Mouse (Mus musculus) brain, embryonic 14.5 days (tissue): Measurements from ENCODE around the gene Spem2.

Experiments used
- CTCF ChIP-seq: fragments of 200-500 bp; IDR thresholded peaks from 2 replicates; pipeline ENCODE4 v1.5.1; 2012; ENCODE audit warnings: inconsistent platforms, mild to moderate bottlenecking, moderate library complexity, borderline replicate concordance; ENCODE audit not compliant: insufficient read depth, insufficient read length; ENCODE audit errors: extremely low read depth
- POLR2A ChIP-seq: fragments of 200-500 bp; IDR thresholded peaks from 2 replicates; pipeline ENCODE4 v1.6.1; 2012; ENCODE audit warnings: mild to moderate bottlenecking, inconsistent platforms, borderline replicate concordance; ENCODE audit not compliant: poor library complexity, insufficient read depth, insufficient read length, severe bottlenecking; ENCODE audit errors: extremely low read depth

DNA sequence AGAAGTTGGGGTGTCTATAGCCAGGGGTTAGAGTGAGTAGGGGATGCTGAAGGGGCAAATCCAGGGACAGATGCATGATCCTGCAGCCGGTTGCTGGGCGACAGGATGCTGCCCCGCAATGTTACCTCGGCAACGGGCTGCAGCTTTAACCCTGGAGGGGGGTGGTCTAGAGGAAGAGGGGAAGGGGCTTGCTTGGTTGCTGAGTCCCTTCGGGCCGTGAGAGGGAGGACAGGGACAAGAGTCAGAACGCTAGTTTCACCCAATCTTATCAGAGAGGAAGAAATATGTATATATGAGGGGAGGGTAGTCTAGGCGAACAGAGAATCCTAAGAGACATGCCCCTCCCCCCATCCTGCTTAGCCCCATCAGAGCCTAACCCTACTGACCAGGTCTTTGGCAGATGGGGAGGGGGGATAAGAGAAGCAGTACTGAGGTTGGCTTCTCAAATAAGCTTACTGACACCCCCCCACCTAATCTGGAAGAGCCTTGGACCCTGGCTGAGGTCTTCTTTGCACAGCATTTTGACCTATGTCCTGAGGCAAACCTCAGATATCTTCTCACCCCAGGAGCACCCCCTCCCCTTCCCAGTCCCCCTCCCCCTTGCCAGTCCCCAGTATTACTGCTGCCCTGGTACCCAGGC, 17.2 kb upstream of the Spem2 start:
- TF ChIP-seq POLR2A (no peak), CTCF (no peak)
